Mouse (Mus musculus) MEL (cell line): ENCODE data around the gene Pgpep1l.

Experiments used
- CTCF ChIP-seq, 3 experiments: IDR thresholded peaks in 2 of 3; conservative IDR thresholded peaks in 1 of 3; 2 replicates each; pipeline ENCODE4 v1.5.1; 2011 to 2012; ENCODE audit warnings: low read length in 3 of 3, low read depth in 2 of 3, mild to moderate bottlenecking in 2 of 3, improper control_type of control experiment in 1 of 3, inconsistent platforms in 1 of 3, mixed read lengths in 1 of 3, moderate library complexity in 1 of 3; ENCODE audit not compliant: control insufficient read depth in 1 of 3, insufficient read depth in 1 of 3, poor library complexity in 1 of 3, severe bottlenecking in 1 of 3
- USF2 ChIP-seq, 2 experiments: IDR thresholded peaks; 2 replicates each; pipeline ENCODE4 v1.6.1; 2011 to 2012; ENCODE audit warnings: improper control_type of control experiment in 2 of 2, low read length in 2 of 2, borderline replicate concordance in 1 of 2, inconsistent platforms in 1 of 2, low read depth in 1 of 2, mild to moderate bottlenecking in 1 of 2; ENCODE audit not compliant: insufficient read depth in 1 of 2

DNA sequence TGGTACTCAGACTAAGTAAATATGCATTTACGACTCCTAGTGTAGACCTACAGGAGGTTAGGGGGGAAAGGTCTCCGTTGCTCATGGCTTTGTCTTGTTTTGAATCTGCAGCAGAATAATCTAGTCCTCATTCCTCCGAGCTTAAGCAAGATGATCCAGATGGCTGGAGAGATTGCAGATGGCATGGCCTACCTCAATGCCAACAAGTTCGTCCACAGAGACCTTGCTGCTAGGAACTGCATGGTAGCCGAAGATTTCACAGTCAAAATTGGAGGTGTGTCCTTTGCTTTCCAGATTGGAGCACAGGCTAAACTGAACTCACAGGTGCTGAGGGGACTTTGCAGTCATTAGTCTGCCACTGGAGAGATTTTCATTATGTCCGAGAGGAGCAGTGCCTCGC lies 52.1 kb downstream of the Pgpep1l start:
- TF ChIP-seq USF2 (IDR thresholded peaks at IDR 0.05; ENCODE audit: borderline replicate concordance in 1 of 2, insufficient read depth in 1 of 2, low read depth in 1 of 2, low read length in 2 of 2): no peak
- TF ChIP-seq CTCF (IDR thresholded peaks at IDR 0.05 in 2 of 3, conservative IDR thresholded peaks at IDR 0.05 in 1 of 3; ENCODE audit: control insufficient read depth in 1 of 3, insufficient read depth in 1 of 3, low read depth in 2 of 3, low read length in 3 of 3, poor library complexity in 1 of 3, severe bottlenecking in 1 of 3): no peak
